Mouse (Mus musculus) embryonic stem cell, embryonic (primary cell): ENCODE results near the gene Pde6h.

Experiments
- CTCF ChIA-PET, 4 experiments: fragments of 300-600 bp in 2 of 4; fragments of 350-600 bp in 2 of 4; sonication (Branson Sonifier 250); formaldehyde crosslinking; loops; one replicate each; lab custom pipeline; 2022; ENCODE audit warnings: inconsistent platforms in 2 of 4; lab: Charles Lee
- POLR2A ChIA-PET, 4 experiments: fragments of 300-600 bp in 2 of 4; fragments of 350-600 bp in 2 of 4; sonication (Branson Sonifier 250); formaldehyde crosslinking; loops; one replicate each; lab custom pipeline; 2022; ENCODE audit warnings: antibody characterized with exemption in 4 of 4, inconsistent platforms in 1 of 4; lab: Charles Lee

The Pde6h gene

DNA sequence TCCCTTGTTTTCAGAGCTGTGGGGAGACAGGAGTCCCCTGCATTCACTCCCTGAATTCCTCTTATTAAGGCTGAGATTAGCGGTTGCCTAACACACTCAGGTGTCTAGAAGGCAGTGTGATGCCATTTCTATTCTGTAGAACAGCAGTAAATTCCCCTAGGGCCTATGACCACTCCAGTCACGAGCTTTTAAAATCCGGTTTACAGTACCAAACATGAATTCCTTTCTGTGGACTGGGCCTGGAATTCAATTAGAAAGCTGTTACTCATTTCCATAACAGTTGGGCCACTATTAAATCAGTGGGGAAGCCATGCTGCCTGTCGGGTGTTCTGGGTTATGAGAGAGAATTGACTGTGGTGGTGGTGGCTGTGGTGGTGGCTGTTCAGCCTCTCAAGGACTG is 24.1 kb downstream of the Pde6h start:
- POLR2A ChIA-PET: interaction anchor here in 2 of 4 experiments (0.6 to 1.3 kb wide), 2 partner anchors 143 to 144 kb away, joined by 3 to 4 read pairs; partner anchors contain the start of gene Hist4h4 (in 2 of the 2)
- CTCF ChIA-PET: interaction anchor here in 1 of 4 experiments (1.0 to 1.1 kb wide), 2 partner anchors 20 to 100 kb away, joined by 3 to 4 read pairs; no protein-coding TSS in a partner anchor

GRCm38 (mm10) chr6:136950171-136950570 is 26.5 kb downstream of the Pde6h start:
- ChIA-PET CTCF (no interaction called here), POLR2A (interaction anchor here in 1 of 4 experiments (1.2 kb wide), 1 partner anchor 16 kb away, joined by 4 read pairs; no protein-coding TSS in a partner anchor)

GRCm38 (mm10) chr6:136952930-136953329 is 29.3 kb downstream of the Pde6h start:
- POLR2A ChIA-PET: interaction anchor here in 1 of 4 experiments (1.0 to 1.2 kb wide), 2 partner anchors 22 to 149 kb away, joined by 3 read pairs; no protein-coding TSS in a partner anchor
- CTCF ChIA-PET: interaction anchor here in 2 of 4 experiments (0.6 to 0.8 kb wide), 2 partner anchors 11 to 28 kb away, joined by 3 read pairs; no protein-coding TSS in a partner anchor

DNA sequence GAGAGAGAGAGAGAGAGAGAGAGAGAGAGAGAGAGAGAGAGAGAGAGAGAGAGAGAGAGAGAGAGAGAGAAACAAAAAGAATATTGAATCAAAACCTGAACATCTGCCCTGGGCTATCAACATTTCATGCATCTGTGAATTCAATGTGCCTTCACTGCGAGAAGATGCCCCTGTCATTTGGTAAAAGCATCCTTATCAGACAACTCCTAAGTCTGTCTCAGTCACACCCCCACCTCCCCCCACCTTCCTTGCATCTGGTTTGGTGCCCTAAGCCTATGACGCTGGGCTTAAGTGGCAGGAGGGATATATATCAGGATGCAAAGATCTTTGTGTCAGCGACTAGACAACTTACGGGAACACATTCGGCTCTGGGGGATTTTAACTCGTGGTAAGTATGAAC is 30.6 kb downstream of the Pde6h start:
- ChIA-PET CTCF (no interaction called here), POLR2A (interaction anchor here in 1 of 4 experiments (0.7 kb wide), 1 partner anchor 298 kb away, joined by 5 read pairs; no protein-coding TSS in a partner anchor)

DNA sequence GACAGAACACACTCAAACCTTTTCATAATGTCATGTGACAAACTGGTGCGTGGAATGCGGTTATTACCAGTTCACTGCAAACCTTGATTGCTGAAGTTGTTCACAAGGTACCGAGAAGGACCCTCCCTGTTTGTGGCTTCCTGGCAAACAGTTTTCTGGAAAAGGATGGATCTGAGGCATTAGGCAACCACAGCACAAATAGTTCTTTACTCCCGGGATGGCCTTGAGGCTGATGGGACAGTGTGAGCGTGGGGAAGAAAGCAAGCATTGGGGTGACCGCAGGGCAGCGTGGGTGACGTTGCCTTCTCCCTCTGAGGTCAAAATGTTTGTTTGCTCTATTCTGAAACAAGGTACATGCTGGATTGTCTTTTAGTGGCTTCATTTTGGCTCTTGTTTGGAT is 31.1 kb downstream of the Pde6h start:
- POLR2A ChIA-PET: no interaction called here
- CTCF ChIA-PET: no interaction called here

GRCm38 (mm10) chr6:136955240-136955639 is 31.6 kb downstream of the Pde6h start:
- ChIA-PET CTCF (no interaction called here), POLR2A (interaction anchor here in 1 of 4 experiments (0.7 kb wide), 1 partner anchor 309 kb away, joined by 3 read pairs; no protein-coding TSS in a partner anchor)

DNA sequence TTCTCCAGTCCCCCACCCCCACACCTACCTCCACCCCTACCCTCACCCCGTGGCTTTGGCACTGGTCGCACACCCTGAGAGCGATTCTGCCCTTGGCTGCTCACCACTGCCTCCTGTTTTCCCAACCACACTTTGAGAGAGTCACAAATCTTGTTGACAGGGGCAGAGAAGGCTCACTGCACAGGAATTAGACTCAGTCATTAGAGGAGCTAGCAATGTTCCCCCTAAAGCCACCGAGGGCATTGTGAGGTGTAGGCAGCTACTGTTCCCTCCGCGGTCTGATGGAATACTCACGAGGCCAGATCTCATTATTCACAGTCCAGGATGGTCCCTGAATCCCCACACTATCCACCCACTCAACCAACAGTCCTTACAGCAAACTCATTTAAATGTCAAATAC is 33.4 kb downstream of the Pde6h start:
- CTCF ChIA-PET: interaction anchor here in 1 of 4 experiments (0.6 kb wide), 1 partner anchor 22 kb away, joined by 4 read pairs; no protein-coding TSS in a partner anchor
- POLR2A ChIA-PET: interaction anchor here in 2 of 4 experiments (0.9 to 2.7 kb wide), 4 partner anchors 100 to 154 kb away, joined by 3 to 6 read pairs (median 4); partner anchors contain the start of gene Hist4h4 (in 1 of the 2)

DNA sequence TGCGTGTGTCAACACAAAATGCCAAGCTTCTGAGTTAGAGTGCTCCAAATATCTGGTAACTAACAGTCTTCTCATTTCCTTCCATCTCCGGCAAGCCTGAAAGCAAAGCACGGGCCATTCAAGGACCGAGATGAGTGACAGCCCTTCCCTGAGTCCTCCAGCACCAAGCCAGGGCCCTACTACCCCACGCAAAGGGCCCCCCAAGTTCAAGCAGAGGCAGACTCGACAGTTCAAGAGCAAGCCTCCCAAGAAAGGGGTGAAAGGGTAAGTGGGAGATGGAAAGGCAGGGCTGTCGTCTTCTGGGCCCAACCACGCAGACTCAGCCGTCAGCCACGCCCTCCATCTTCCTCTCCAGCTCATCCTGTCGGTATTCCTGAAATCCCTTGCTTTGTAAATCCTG is 35.5 kb downstream of the Pde6h start:
- ChIA-PET CTCF (no interaction called here), POLR2A (interaction anchor here in 2 of 4 experiments (1.2 to 2.7 kb wide), 3 partner anchors 52 to 156 kb away, joined by 3 to 6 read pairs (median 5); partner anchors contain the start of gene Hist4h4 (in 1 of the 2))

DNA sequence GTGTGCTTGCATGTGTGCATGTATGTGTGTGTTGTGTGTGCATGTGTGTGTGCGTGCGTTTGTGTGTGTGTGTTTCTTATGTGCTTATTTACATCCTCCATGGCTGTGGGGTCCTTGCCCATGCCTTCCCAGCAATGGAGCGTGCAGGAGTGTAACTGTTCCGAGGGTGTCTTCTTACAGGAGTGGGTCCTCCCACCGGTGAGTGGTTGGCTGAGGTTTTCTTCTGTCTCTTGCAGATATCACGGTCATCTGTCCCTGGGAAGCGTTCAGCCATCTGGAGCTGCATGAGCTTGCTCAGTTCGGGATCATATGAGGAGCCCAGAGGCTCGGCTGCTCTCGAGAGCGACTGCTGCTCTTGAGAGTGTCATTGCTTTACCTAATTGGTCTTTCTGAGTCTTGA is 39.3 kb downstream of the Pde6h start:
- ChIA-PET POLR2A (interaction anchor here in 3 of 4 experiments (0.6 to 1.0 kb wide), 3 partner anchors 22 to 159 kb away, joined by 3 to 4 read pairs (median 3); no protein-coding TSS in a partner anchor), CTCF (interaction anchor here in 1 of 4 experiments (1.0 kb wide), 1 partner anchor 17 kb away, joined by 3 read pairs; no protein-coding TSS in a partner anchor)

- CTCF ChIA-PET: interaction anchor here in 2 of 4 experiments (0.9 to 2.0 kb wide), 3 partner anchors 15 to 117 kb away, joined by 4 to 7 read pairs (median 5); no protein-coding TSS in a partner anchor
- POLR2A ChIA-PET: interaction anchor here in 3 of 4 experiments (0.9 to 1.9 kb wide), 5 partner anchors 43 to 161 kb away, joined by 3 to 6 read pairs (median 4); partner anchors contain the start of genes Erp27 (in 1 of the 3), Hist4h4 (in 1 of the 3) and Wbp11 (in 1 of the 3)
These were observed 41.2 kb downstream of the Pde6h start for GRCm38 (mm10) chr6:136964609-136965510.

- CTCF ChIA-PET: interaction anchor here (0.6 to 3.4 kb wide), 7 partner anchors 14 to 199 kb away, joined by 4 to 15 read pairs (median 7); no protein-coding TSS in a partner anchor
- POLR2A ChIA-PET: interaction anchor here in 3 of 4 experiments (0.7 to 1.9 kb wide), 11 partner anchors 14 to 179 kb away, joined by 3 to 8 read pairs (median 4); partner anchors contain the start of genes Hist4h4 (in 2 of the 3), Erp27 (in 1 of the 3) and H2afj (in 1 of the 3)
These were observed 42.3 kb downstream of the Pde6h start for GRCm38 (mm10) chr6:136965912-136966311.

DNA sequence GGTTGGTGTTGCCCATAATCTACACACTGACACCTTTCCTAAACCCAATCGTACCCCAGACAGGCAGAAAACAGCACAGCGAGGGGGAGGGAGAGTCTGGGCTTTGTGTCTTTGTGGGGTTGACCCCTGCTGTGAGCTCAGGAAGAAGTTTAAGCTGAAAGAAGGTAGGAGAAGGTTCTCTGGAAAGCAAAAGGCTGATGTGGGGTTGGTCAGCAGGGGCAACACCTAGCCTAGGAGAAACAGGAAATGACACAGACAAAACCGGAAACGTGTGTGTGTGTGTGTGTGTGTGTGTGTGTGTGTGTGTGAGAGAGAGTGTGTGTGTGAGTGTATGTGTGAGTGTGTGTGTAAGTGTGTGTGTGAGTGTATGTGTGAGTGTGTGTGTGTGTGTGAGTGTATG is 43.8 kb downstream of the Pde6h start:
- CTCF ChIA-PET: interaction anchor here (0.6 to 3.4 kb wide), 10 partner anchors 13 to 321 kb away, joined by 3 to 15 read pairs (median 4); no protein-coding TSS in a partner anchor
- POLR2A ChIA-PET: interaction anchor here in 3 of 4 experiments (0.7 to 2.6 kb wide), 6 partner anchors 26 to 838 kb away, joined by 3 to 14 read pairs (median 6); partner anchors contain the start of genes Hist4h4 (in 2 of the 3), H2afj (in 1 of the 3) and Wbp11 (in 1 of the 3)

DNA sequence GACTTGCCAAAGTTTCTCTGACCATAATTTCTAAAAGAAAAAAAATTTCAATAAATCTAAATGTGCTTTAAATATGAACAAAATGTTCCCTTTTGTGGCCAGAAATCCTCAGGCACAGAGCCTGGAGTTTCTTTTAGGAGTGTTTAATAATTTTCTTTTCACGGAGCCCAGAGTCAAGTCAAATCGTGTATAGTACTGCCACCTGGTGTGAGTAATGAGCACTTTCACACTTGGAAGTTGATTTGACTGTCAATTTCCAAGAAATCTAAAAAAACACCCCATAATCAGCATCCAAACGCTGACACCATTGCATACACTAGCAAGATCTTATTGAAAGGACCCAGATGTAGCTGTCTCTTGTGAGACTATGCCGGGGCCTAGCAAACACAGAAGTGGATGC is 45.2 kb downstream of the Pde6h start:
- ChIA-PET POLR2A (interaction anchor here in 3 of 4 experiments (0.9 to 2.6 kb wide), 5 partner anchors 141 to 176 kb away, joined by 3 to 14 read pairs (median 3); partner anchors contain the start of genes Hist4h4 (in 2 of the 3), Wbp11 (in 2 of the 3) and BC049715 (in 1 of the 3)), CTCF (interaction anchor here (0.7 to 3.4 kb wide), 5 partner anchors 107 to 117 kb away, joined by 3 to 15 read pairs (median 4); partner anchors contain the start of gene Art4 (in 1 of the 4))

DNA sequence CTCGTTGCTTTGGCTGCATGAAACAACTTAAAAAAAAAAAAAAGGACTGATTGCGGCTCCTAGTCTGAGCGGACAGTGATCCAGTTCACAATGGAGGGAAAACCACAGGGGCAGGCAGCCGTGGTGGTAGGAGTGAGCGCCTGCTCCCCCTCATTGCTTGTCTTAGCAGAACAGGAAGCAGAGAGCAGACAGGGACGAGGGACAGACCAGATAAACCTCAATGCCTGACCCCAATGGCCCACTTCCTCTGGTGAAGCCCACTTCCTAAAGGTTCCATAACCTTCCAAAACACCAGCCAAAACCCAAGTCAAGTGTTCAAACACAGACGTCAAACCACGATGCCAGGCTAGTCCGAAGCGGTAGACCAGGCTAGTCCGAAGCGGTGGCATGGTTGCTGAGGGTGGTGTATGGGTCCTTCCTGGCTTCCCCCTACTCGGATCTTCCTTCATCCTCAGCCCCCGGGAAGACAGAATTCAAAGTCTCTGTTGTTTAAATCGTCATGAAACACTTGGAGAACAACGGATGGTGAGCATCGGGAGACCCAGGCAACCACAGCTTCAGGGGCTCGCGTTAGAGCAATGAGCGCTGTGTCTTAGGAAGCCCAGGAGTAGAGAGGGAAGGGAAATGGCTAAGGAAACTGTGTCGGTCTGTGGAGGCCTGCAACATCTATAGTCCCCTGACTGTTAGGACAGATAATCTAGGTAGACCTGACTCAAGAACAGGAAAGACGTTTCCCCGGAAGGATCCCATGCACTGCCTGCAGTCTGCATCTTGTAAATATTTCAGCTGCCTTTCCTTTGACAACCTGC is 55.8 kb downstream of the Pde6h start:
- POLR2A ChIA-PET: interaction anchor here in 3 of 4 experiments (0.6 to 2.0 kb wide), 7 partner anchors 11 to 176 kb away, joined by 3 to 15 read pairs (median 4); partner anchors contain the start of gene Hist4h4 (in 2 of the 3)
- CTCF ChIA-PET: interaction anchor here (0.6 to 2.6 kb wide), 23 partner anchors 9 to 1443 kb away, joined by 3 to 16 read pairs (median 3); partner anchors contain the start of genes Art4 (in 1 of the 4) and Hist4h4 (in 1 of the 4)

DNA sequence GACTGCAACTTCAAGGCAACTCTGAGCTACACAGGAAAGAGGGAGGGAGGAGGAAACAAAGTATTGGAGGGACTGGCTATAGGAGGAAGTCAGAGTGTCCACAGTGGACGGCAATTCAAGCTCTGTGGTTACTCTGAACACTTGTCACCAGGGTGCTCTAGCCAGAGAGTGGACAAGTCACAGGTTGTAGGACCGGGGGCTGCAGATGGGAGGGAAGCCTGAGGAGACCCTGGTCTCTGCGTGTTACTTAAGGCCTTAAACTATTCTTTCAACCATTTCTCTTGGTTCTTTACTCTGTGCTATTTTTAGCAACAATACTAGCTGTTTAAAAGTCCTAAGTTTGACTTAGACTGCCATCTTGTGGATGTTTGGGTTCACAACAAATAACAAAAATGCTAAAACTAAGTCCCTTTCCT is 56.7 kb downstream of the Pde6h start:
- POLR2A ChIA-PET: interaction anchor here in 3 of 4 experiments (0.6 to 2.0 kb wide), 12 partner anchors 10 to 198 kb away, joined by 3 to 15 read pairs (median 4); partner anchors contain the start of genes Hist4h4 (in 3 of the 3) and Wbp11 (in 1 of the 3)
- CTCF ChIA-PET: interaction anchor here (0.5 to 2.6 kb wide), 36 partner anchors 10 to 1442 kb away, joined by 3 to 16 read pairs (median 3); partner anchors contain the start of genes Art4 (in 1 of the 4), H2afj (in 1 of the 4) and Hist4h4 (in 1 of the 4)

DNA sequence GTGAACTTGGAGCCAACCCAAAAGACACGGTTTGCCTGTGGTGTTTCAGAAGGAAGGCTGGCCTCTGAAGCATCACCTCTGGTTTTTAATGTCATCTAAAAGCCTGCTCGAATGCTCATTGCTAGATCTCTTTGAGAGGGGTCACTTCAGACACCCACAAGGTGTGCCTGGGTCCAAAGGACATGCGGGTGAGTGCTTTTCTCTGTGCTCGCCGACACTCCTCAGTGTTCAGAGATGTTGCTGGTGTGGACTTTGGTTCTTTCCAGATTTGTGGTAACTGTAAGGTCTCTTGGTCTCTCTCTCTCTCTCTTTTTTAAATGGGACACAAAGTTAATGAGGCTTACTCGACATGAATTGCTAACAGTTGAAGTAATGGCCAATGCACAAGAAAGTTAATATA is 58.9 kb downstream of the Pde6h start:
- ChIA-PET CTCF (no interaction called here), POLR2A (no interaction called here)
